Mouse (Mus musculus): ENCODE measurements around the gene Gm20431.
A peak's percentile ranks its signal among the peaks of the same experiment; 100 is the strongest.

GRCm38 (mm10) chr2:167634338-167634770 lies 26.9 kb downstream of the Gm20431 start:
- TF ChIP-seq CTCF (IDR thresholded peaks at IDR 0.05; ENCODE audit: borderline replicate concordance, control insufficient read depth, extremely low read depth, insufficient read depth, low read length, poor library complexity) (no peak), POLR2A (IDR thresholded peaks at IDR 0.05; ENCODE audit: control insufficient read depth, extremely low read depth, insufficient read depth, low read length, poor library complexity) (peak; percentile 33; the same call in 1 of the 2 replicates)

Data from thymus, adult 2 months (tissue).